Mouse (Mus musculus): ENCODE measurements around the gene Pde9a. TPM values are rescaled to one million over a fixed set of nuclear protein-coding genes. Genes with fewer than 3 reads are reported as not detected.

Gene Pde9a
- polyA plus RNA-seq (2012; rRNA removed) = 12.1 and 15.9 TPM in 2 replicates

DNA sequence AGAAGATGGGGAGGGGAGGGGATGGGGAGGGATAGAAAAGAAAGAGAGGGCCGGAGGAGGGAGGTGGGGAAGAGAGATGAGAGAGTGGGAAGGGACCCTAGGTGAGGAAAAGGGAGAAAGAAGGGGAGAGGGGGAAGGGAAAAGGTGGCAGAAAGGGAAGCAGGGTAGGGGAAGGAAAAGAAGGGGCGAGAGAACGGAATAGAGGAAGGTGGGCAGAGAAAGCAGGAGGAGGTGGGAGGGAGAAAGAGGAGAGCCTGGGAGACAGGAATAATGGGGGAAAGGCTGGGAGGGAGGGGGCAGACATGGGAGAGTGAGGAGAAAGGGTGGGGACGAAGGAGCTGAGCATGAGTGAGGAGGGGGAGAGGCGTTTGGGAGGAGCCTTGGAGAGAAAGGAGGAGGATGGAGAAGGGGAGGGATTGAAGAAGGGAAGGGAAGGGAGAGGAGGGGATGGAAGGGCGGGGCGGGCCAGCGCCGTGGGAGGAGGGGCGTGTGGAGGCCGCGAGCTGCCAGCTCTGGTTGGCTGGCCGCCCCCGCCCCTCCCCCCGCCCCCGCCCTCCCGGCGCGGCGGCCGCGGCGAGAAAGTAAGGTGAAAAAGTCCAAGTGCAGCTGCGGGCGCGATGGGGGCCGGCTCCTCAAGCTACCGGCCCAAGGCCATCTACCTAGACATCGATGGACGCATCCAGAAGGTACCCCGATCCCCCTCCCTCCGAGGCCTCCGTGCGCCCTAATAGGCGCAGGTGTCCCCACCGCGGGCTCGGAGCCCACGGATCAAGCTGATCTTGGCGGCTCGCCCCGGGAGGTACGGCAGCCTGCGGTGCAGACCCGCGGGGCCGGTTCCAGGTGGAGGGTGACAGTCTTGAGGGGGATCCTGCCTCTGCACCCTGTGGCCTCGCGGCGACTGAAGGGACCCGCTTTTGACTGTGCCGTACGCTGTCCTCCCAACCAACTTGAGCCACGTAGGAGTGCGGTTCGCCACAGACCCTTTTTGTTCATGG, at the start of gene Pde9a:
Pde9a (plus strand) TSS at position 540 of the 995 bp plus-strand sequence.

DNA sequence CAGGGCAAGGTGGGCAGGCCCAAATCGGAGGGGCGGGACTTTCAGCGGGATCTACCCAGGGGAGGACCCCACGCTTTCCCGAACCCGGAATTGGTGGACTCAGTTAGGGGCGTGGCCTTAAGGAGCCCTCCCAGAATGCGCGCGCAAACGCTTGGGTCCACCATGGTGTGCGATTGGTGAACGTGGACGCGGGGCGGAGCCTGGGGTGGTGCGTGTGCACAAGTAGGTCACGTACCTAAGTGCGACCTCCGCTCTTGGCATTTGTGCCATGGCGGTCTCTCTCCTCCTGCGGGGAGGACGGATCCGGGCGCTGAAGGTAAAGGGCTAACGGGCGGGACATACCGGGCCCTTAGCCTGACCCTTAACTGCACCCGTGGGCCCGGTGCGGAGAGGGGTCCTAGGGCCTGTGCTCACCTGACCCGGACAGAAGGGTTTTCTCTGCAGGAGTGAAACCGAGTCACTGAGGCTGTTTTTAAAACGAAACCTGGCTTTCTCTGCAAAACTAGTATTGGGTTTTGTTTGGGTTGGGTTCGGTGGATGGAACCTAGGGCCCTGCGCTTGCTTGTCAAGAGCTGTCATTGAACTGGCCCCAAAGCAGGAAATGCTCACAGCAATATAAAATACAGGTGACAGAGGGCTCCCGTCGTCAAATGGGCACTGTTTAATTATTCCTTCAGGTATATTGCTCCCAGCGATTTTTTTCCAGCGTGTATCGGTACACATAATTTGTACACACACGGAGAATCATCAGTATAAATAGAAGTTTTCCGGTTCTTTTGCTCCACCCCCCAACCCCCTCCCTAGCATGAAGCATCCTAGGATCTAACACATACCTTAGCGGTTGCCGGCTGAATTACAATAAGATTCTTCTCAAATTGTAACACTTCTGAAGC, 134.2 kb downstream of the Pde9a start, which contains the start of the genes Wdr4 and Ndufv3:
Wdr4 (minus strand) TSS at position 35 of the 893 bp plus-strand sequence.
Ndufv3 (plus strand) TSS at position 170 of the 893 bp plus-strand sequence.

Other genes starting within 250 kb of the Pde9a start
- gene Tff2, start 241.9 kb upstream of the Pde9a start, polyA plus RNA-seq (2012; rRNA removed) = 3,160 and 4,790 TPM in 2 replicates
- 16,747 and 18,680 TPM in 2 replicates for gene Tff1, start 220.9 kb upstream of the Pde9a start, polyA plus RNA-seq (2012; rRNA removed)
- gene Tmprss3, start 187.2 kb upstream of the Pde9a start, polyA plus RNA-seq (2012; rRNA removed) = 0.13 and 0.24 TPM in 2 replicates
- 0.02 and 0.08 TPM in 2 replicates for gene Ubash3a, start 178.3 kb upstream of the Pde9a start, polyA plus RNA-seq (2012; rRNA removed)
- 0.05 TPM in 1 of 2 replicates, not detected in the other for gene Rsph1, start 108.8 kb upstream of the Pde9a start, polyA plus RNA-seq (2012; rRNA removed)
- 43.0 and 44.1 TPM in 2 replicates for gene Slc37a1, start 99.4 kb upstream of the Pde9a start, polyA plus RNA-seq (2012; rRNA removed)
- 10.8 and 12.6 TPM in 2 replicates for gene Wdr4, start 133.8 kb downstream of the Pde9a start, polyA plus RNA-seq (2012; rRNA removed)
- 92.9 and 93.3 TPM in 2 replicates for gene Ndufv3, start 133.9 kb downstream of the Pde9a start, polyA plus RNA-seq (2012; rRNA removed)
- 3.7 and 4.0 TPM in 2 replicates for gene Pknox1, start 178.5 kb downstream of the Pde9a start, polyA plus RNA-seq (2012; rRNA removed)

Measured in stomach, adult 2 months (tissue).